Mouse (Mus musculus): ENCODE measurements around the gene Elmod3.

The Elmod3 gene

GRCm38 (mm10) chr6:72570644-72571397 lies 27.4 kb downstream of the Elmod3 start:
- DNase-seq (ENCODE audit: low spot score in 2 of 2), result no peak

- DNase-seq (ENCODE audit: low spot score in 2 of 2), result no peak
These were observed 29.5 kb downstream of the Elmod3 start for GRCm38 (mm10) chr6:72568736-72569135.

DNA sequence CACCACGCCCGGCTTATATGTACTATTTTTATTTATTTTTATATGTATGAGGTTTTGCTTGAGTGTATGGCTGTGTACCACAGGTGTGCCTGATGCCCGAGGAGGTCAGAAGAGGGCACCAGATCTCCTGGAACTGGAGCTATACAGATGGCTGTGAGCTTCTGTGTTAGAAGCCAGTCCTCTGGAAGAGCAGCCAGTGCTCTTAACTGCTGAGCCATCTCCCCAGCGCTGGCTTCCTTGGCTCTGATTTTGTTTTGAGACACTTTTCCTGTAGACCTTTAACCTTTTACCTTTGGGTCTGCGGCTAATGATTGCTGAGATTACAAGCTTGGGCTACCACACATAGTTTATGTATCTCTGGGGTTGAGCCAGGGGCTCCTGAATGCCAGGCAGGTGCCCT lies 30.7 kb downstream of the Elmod3 start:
- no peak for DNase-seq (ENCODE audit: low spot score in 2 of 2)

GRCm38 (mm10) chr6:72566044-72566443 lies 32.2 kb downstream of the Elmod3 start:
- peak; percentile 74 to 79 for DNase-seq (ENCODE audit: low spot score in 2 of 2)

DNA sequence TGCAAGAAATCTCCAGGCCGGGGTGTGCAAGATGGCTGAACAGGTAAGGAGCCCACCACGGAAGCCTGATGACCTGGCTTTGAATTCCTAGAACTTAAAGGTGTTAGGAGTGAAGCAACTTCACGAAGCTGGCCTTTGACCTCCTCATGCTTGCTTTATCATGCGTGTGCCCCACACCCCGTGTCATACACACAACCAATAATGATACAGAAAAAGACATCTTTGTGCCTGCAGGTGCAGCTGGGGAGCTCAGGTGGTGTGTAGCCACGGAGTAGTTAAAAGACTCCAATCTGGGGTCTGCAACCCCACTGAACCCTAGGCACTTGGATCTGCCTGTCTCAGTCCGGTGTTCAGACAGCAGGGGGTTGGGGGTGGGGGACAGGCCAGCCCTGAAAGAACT lies 32.7 kb downstream of the Elmod3 start:
- DNase-seq (ENCODE audit: low spot score in 2 of 2), result no peak

- no peak for DNase-seq (ENCODE audit: low spot score in 2 of 2)
These were observed 35.3 kb downstream of the Elmod3 start for GRCm38 (mm10) chr6:72562894-72563293.

- DNase-seq (ENCODE audit: low spot score in 2 of 2), result no peak
These were observed 35.7 kb downstream of the Elmod3 start for GRCm38 (mm10) chr6:72562486-72562885.

DNA sequence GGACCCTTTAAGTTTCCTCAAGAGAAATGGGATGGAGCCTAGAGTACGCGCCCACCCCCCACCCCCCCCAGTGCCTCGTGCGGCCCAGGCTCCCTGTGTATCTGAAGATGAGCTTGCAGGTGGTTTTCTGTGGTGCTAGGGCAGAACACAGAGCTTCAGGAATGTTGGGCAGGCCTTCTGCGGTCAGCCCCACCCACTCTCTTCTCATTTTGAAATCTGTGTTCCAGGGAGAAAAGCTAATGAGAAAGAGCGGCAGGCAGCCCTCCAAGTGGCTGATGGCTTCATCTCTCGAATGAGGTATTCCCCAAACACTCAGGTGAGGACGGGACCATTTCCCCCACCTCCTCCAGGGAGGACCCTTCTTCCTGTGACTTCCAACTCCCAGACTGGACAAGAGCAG lies 37.4 kb downstream of the Elmod3 start:
- no peak for DNase-seq (ENCODE audit: low spot score in 2 of 2)

DNA sequence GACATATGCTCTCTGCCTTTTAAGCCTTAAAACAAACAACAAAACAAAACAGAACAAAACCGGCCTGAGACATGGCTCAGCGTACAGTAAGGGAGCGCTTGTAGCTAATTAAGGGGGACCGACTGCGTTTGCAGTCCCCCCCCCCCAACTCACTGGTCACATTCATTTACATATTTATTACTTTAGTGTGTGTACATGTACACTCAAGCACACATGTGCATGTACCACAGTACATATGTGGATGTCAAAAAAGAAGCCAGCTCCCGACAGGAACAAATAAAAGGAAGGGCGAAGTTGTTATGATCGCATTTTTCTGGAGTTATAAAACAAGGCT lies 45.2 kb downstream of the Elmod3 start:
- DNase-seq (ENCODE audit: low spot score in 2 of 2), result no peak

- peak; percentile 74 to 76 for DNase-seq (ENCODE audit: low spot score in 2 of 2)
These were observed 45.8 kb downstream of the Elmod3 start for GRCm38 (mm10) chr6:72552171-72553078.

DNA sequence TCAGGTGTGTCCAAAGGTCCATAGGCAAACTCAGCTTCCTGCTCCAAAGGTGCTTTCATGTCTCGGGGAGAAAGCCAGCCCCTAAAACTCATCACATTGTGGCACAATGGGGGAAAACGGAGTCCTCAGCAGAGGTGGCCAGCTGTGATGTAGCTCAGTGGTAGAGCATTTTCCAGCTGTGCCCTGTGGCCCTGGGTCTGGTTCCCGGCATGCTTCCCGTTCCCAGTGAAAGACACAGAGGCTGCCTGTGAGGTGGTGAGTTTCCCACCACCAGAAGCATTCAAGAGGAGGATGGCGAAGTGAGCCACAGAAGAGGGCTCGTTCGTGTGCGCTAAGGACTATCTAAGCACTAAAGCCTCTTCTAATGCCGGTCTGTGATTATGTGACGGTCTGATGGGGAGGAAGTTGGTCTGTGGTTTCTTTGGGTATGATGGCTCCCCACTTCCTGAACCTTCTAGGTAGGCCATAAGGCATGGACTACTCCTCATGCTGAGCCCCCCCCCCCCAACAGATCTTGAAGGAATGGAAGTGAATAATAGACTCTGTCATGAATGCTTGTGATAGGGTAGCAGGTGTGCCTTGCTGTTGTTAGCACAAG lies 47.6 kb downstream of the Elmod3 start:
- peak; percentile 64 to 67 for DNase-seq (ENCODE audit: low spot score in 2 of 2)

- no peak for DNase-seq (ENCODE audit: low spot score in 2 of 2)
These were observed 48.2 kb downstream of the Elmod3 start for GRCm38 (mm10) chr6:72550025-72550424.

GRCm38 (mm10) chr6:72549041-72549580 lies 49.1 kb downstream of the Elmod3 start:
- peak; percentile 80 to 83 for DNase-seq (ENCODE audit: low spot score in 2 of 2)

DNA sequence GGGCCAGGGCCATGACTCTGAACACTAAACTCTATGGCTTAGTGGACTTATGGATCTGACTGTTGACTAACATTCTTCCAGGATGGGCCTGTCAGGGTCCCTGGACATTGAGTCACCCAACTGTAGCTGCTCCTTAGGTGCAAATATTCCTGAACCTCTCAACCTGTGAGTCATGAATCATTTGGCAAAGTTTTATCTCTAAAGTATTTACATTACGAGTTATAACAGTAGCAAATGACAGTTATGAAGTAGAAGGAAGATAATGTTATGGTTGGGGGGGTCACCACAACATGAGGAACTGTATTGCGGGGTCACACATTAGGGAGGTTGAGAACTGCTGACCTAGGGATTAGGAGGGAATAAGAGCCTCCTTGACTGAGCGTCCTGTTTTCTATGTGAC lies 50.4 kb downstream of the Elmod3 start:
- DNase-seq (ENCODE audit: low spot score in 2 of 2), result no peak

DNA sequence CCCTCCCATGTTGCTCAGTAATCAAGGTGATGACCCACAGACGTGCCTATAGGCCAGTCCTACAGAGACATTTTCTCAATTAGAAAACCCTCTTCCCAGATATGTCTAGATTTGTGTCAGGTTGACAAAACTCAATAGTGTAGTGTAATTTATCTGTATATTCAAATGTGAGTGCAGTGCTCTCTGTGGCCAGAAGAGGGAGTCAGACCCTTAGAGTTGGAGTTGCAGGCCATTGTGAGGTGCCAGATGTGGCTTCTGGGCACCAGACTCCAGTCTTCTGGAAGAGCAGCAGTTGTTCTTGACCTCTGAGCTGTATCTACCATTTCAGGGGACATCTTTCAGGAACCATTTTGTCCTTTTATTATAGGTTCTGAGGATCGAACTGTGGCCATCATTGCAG lies 51.1 kb downstream of the Elmod3 start:
- no peak for DNase-seq (ENCODE audit: low spot score in 2 of 2)

GRCm38 (mm10) chr6:72545377-72545776 lies 52.8 kb downstream of the Elmod3 start:
- no peak for DNase-seq (ENCODE audit: low spot score in 2 of 2)

DNA sequence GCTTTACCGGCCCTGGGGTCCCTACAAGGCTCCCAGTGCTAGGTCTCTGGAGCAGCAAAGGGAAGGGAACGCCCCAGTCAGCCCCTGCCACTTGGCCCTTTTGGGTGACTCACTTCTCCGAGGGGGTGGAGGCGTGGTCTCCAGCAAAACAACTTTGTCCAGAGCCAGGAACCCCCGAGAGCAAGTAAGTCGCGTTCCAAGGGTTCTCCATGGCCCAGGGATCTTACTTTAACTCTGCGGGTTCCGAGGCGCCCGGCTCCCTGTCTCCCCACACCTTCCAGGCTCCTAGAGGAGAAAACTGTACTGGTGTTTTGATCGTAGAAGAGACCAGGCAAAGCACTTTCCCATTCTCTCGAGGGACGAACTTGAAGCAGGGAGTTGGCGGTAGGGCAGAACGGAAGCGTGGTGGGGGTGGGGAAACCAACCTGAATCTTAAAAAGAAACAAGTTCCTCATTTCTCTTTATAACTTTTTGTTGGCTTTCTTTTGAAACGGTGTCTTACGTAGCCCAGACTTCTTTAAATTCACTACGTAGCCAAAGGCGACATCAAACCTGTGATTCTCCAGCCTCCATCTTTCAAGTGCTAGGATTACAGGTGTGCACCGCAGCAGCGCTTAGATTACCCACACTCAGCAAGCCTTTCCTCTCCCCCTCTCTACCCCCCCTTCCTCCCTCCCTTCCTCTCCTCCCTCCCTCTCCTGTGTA lies 53.8 kb downstream of the Elmod3 start, which contains the start of gene Capg:
Capg (plus strand) TSS at position 109 of the 705 bp plus-strand sequence.
- DNase-seq (ENCODE audit: low spot score in 2 of 2), result peak; percentile 78 to 82

DNA sequence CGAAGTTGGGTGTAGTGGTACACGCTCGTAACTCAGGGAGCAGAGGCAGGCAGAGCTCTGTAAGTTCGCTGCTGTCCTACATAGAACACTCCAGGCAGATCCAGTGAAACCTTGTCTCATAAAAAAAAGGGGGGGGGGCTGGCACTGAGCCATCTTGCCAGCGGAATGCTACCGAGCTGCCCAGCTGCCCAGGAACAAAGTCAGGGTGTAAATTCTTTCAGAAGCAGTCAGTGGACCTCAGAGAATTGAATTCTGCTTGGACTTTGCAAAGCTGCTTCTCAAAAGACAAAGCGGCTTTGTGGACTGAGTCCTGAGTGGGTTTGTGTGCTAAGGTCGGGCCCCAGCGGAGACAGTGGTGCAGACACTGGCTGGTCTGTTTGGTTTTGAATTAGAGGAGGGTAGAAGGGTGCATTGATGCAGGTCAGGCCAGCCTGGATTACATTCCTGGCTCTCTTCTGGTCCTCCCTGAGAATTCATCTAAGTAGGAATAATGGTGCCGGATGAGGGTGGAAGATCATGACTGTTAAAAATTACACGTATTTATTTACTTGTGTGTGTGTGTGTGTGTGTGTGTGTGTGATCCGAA lies 54.9 kb downstream of the Elmod3 start:
- no peak for DNase-seq (ENCODE audit: low spot score in 2 of 2)

DNA sequence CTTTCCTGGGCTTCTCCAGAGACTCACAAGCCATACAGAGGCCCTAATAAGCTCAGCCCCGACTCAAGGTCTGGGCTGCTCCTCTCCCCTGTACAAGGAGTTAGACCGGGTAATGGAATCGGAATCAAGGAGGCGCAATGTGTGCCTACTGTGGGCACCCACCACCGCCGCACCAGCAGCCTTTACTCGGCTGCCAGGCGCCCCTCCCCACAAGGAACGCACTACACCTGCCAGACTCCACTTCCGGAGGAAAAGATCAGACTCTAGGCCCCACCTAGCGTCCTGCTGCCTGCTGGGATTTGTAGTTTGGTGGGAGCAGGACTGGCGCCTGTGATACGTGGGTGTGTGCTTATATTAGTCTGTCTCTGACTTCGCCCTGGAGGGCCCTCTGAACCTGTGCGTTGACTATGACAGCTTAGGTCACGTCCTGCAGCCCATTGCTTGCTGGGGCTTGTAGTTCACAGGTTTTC lies 59.6 kb downstream of the Elmod3 start:
- DNase-seq (ENCODE audit: low spot score in 2 of 2), result peak; percentile 91 to 93

- DNase-seq (ENCODE audit: low spot score in 2 of 2), result no peak
These were observed 60.2 kb downstream of the Elmod3 start for GRCm38 (mm10) chr6:72537998-72538500.

DNA sequence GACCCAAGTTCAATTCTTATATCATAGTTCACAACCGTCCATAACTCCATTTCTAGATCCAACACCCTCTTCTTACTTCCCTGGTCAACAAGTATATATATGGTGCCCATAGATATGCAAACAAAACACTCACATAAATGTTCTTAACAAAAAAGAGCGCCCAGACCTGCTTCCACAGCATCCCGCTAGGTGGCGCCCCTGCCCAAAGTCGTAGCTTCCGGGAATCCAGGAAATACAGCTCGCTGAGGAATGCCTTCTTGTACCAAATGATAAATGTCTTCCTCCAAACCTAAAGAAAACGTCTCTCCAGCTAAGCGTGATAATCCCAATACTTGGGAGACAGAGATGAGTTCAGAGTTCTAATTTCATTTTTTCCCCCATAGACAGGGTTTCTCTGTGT lies 63.0 kb downstream of the Elmod3 start:
- peak; percentile 77 to 85 for DNase-seq (ENCODE audit: low spot score in 2 of 2)

All from spleen, postnatal 36 days (tissue).